Mouse (Mus musculus) urinary bladder, postnatal 36 days (tissue): Measurements from ENCODE around the gene Mab21l1.

Experiments used
- DNase-seq, 2 experiments: peaks; one replicate each; pipeline ENCODE4 v3.0.0; 2022; ENCODE audit warnings: low spot score in 2 of 2, mixed read lengths in 1 of 2

Mab21l1 gene

DNA sequence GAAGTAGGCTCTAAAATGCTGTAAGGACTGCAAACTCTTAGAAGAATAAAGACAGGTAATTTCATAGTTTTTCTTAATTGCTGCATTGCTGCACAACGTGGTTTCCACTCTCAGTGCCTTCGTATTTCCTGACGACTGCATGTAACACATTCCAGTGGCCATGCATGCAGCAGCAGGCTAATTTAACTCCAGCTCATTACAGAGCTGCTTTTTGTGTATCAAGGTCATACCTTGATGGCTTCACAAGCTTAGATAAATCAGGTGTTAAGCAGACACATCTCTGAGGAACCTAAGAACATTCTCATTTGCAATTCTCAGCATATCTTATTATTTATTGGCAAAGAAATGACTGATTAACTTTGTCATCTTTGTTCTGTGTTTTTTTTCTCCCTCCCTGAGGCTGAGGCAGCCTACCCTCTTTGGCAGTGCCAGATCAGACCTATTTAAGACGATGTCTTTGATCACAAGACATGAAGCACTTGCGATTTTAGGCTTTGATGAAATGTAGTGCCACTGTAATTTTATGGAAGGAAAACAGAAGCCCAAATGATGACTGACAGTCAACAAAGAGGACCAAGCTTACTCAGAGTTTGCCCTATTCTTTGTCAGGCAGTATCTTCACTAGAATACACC, 32.8 kb downstream of the Mab21l1 start:
- DNase-seq = no peak

DNA sequence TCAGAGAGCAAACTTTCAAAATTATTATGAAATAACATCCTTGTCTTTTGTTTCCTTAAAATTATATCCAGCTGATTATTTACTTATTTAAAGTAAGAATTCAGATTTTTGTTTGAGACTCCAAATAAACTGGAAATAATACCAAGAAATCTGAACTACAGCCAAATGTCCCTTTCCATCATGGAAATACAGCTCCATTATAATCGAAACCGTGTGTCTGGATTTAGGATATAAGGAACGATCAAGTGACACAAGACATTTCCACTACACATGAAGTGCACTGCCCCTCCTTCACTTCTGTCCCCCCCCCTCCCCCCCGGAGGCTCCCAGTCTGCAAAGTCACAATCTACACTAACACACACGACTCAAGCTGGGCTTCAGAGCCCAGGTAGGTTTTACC, 33.8 kb downstream of the Mab21l1 start:
- no peak for DNase-seq

DNA sequence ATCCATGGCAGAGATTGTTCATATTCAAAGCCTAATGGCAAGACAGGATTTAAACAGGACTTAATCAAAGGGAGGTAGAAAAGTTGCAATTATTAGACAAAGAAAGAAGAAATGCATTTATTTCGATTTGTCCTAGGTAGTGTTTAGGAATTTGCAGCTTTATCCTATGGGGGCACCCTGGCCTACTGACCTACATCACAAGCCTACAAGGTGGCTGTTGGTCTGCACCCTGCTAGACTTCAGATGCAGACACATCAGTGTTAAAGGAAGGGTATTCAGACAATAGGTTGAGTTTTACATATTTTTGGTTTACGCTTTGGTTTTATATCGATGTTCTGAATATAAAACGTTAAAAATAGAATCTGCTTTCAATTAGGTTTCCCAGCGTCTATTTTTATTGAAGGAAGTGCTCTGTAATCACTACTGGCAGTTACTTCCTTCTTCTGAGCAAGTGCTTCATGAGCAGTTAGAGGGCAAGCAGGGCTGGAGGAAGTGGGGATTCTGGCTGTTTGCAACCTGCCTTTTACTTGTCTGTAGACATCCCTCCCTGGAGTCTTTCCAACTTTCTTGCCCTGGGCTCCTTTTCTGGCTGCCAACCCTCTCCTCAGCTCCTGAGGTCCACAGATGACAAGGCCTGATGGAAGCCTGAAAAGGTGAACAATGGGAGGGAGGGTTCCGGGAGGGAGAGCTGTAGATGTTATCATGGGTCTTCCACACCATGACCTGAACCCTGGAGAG, 34.5 kb downstream of the Mab21l1 start:
- DNase-seq = no peak

DNA sequence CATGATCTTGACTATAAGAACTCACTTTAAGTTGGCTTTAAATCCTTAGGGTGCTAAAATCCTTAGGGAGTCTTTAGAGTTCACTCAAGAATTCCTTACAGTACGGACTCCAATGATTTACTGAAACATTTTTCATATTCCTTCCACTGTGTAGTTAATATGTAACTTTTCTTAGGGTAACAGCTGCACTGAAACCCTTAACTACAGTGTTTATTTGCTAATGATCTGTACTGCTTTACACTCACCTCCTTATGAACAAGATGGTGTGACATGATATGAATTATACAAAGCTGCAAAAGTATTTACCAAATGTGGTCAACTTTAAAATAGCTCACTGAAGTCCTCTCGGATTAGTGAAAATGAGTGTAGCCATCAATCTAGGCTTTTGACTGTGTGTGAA, 35.8 kb downstream of the Mab21l1 start:
- DNase-seq = no peak

DNA sequence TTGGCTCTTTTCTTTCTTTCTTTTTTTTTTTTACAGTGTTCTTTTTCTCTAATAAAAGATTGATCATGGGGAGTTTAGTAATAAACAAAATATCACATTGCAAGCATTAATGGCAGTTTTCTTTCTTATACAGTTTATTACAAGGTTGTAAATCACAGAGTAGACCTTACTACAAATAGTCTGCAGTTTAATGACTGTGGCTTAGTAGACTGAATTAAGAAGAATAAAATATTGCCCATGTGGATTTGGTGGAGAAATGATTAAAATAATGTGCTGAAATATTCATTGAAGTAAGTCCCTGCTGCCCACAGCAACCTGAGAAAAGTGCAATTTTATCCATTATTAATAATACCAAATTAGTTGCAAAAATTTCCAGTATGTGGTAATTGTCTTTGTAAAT, 37.3 kb downstream of the Mab21l1 start:
- no peak for DNase-seq

DNA sequence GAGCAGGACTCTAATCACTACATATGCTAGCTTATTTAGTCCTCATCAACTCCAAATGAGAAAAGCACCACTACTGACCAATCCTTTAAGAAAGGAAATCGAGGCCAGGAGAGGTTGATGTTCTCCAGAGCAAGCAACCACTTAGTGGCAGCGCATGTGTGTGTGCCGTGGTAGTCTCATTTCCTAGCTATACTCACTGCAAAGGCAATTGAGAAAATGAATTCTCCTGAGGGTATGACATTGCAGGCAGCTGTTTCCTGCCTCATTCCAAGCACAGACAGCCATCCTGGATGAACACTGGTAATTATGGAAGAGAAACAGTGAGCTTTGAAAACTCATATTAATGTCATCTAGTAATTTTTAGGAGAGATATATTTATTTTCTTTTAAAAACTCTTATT, 42.6 kb downstream of the Mab21l1 start:
- no peak for DNase-seq

DNA sequence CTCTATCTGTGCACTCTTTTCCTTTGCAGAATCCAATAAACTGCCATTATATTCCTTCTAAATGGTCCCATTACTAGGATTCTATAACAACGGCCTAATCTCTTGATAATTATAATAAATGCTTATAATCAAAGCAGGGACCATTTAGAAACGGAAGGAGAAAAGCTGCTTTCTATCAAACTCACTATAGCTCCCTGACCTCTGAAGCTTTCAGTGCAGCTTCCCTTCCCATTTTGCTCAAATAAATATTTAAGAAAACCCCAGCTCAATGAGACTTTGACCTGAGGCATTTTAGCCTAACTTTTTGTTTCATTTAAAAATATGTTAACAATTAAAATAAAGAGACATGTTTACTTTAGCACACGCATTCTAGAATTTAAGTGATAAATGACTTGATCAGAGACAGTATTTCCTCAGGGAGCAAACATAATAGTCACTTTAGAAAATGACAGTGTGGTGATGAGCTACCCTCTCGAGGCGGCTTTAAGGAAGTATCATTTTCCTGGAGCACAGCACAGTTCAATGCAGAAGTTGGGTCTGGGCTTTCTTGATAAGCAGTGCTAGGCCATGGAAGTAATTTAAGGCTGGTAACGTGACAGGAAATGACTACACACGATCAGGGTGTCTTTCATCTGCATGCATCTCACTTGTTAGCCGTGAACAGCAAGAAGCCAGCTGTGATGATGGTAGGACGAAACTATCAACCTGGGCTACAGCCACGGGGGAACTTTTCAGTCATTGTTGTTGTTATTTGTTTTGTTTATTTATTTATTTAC, 46.4 kb downstream of the Mab21l1 start:
- DNase-seq = no peak

DNA sequence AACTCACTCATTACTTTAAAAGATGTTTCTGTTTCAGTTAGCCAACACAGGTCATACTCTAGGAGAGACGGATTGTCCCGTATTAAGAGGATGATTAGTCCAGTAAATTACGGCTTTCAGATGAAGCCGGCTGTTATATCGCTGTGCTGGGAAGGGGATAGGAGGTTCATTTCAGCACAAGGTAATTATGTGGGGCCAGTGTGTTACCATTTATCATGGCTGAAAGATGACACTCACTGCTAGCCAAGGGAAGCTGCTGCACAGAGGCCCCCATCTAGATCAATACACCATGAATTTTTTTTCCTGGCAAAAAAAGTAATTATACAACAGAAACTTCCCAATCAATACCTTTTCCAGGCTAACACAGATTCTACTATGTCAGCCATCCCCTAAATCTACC, 47.9 kb downstream of the Mab21l1 start:
- no peak for DNase-seq
